Comparison of ENCODE assay signal across 8 mouse cellular contexts in genomic region chr19:44899947-44900773, GRCm38 (mm10). TPM values are rescaled to one million over a fixed set of nuclear protein-coding genes. Genes with fewer than 3 reads are reported as not detected.
DNase-seq lines count a peak whose midpoint lies in the region; ATAC-seq and TF ChIP-seq lines count a peak whose summit lies in the region.

No protein-coding gene starts in this region.

- no peak overlapping the region; the same call in 1 of the 2 replicates for H3K9ac ChIP-seq in embryonic facial prominence, embryonic 14.5 days (ENCODE audit: low read depth, low read length)
- H3K9ac ChIP-seq in hindbrain, embryonic 12.5 days = peak overlapping the region; percentile 5; the same call in 1 of the 2 replicates

- DNase-seq in embryonic facial prominence, embryonic 14.5 days (ENCODE audit: low spot score) = peak; percentile 64
- DNase-seq in lung, postnatal 36 days = peak; percentile 10
- DNase-seq in layer of hippocampus, postnatal 25 days (ENCODE audit: extremely low spot score in 1 of 2, low spot score in 1 of 2) = no peak
- DNase-seq in right cerebral cortex, postnatal 4 days = no peak
- DNase-seq in natural killer cell, adult 2 months (ENCODE audit: low spot score in 2 of 2) = no peak

- H3K36me3 ChIP-seq in C2C12 (ENCODE audit: control insufficient read depth, insufficient read depth) = no peaks in the 10 kb centered on the region
- H3K36me3 ChIP-seq in embryonic facial prominence, embryonic 14.5 days (ENCODE audit: control insufficient read depth, insufficient read depth, low read length) = no peaks in the 10 kb centered on the region
- H3K36me3 ChIP-seq in hindbrain, embryonic 12.5 days = no peaks in the 10 kb centered on the region

- H3K4me3 ChIP-seq in C2C12 (ENCODE audit: insufficient read depth, poor library complexity, severe bottlenecking) = no peak overlapping the region
- no peak overlapping the region for H3K4me3 ChIP-seq in embryonic facial prominence, embryonic 14.5 days (ENCODE audit: low read depth, low read length)
- H3K4me3 ChIP-seq in hindbrain, embryonic 12.5 days = no peak overlapping the region

- H3K9me3 ChIP-seq in embryonic facial prominence, embryonic 14.5 days (ENCODE audit: control insufficient read depth, low read length) = no peaks in the 10 kb centered on the region
- no peaks in the 10 kb centered on the region for H3K9me3 ChIP-seq in hindbrain, embryonic 12.5 days (replicated peaks)

- peak; percentile 35; the same call in 1 of the 2 replicates for ATAC-seq in embryonic facial prominence, embryonic 14.5 days (ENCODE audit: low read depth)
- ATAC-seq in hindbrain, embryonic 12.5 days (ENCODE audit: low FRiP score) = peak; percentile 73
- no peak for ATAC-seq in granulocyte monocyte progenitor cell, adult 5-6 weeks (replicated peaks; ENCODE audit: poor library complexity, severe bottlenecking)

- H3K4me1 ChIP-seq in embryonic facial prominence, embryonic 14.5 days (ENCODE audit: control insufficient read depth, insufficient read depth, low read length) = peaks cover 12% of the 10 kb centered on the region
- peaks cover 31% of the 10 kb centered on the region for H3K4me1 ChIP-seq in hindbrain, embryonic 12.5 days

- H3K79me2 ChIP-seq in C2C12 (ENCODE audit: control insufficient read depth, insufficient read depth) = no peaks in the 10 kb centered on the region

- H3K4me2 ChIP-seq in embryonic facial prominence, embryonic 14.5 days (ENCODE audit: low read depth, low read length) = peak overlapping the region; percentile 26; the same call in 1 of the 2 replicates
- H3K4me2 ChIP-seq in hindbrain, embryonic 12.5 days (replicated peaks) = peak overlapping the region; percentile 27

- peak overlapping the region; percentile 14 for H3ac ChIP-seq in C2C12 (ENCODE audit: control insufficient read depth, insufficient read length, low read depth)

- no peak for TF ChIP-seq CTCF in C2C12 (IDR thresholded peaks at IDR 0.05; ENCODE audit: control insufficient read depth, insufficient read depth, insufficient read length)

- H3K27ac ChIP-seq in embryonic facial prominence, embryonic 14.5 days (replicated peaks; ENCODE audit: low read depth, low read length) = peak overlapping the region; percentile 23; the same call in 1 of the 2 replicates
- peak overlapping the region; percentile 80 for H3K27ac ChIP-seq in hindbrain, embryonic 12.5 days

- no peaks in the 10 kb centered on the region for H3K27me3 ChIP-seq in C2C12 (ENCODE audit: control insufficient read depth, insufficient read depth, insufficient read length)
- H3K27me3 ChIP-seq in embryonic facial prominence, embryonic 14.5 days (replicated peaks; ENCODE audit: control insufficient read depth, insufficient read depth, low read length) = peaks cover 12% of the 10 kb centered on the region
- peaks cover 34% of the 10 kb centered on the region for H3K27me3 ChIP-seq in hindbrain, embryonic 12.5 days

- H3K79me3 ChIP-seq in C2C12 (ENCODE audit: low read depth) = no peaks in the 10 kb centered on the region

- WGBS in embryonic facial prominence, embryonic 14.5 days = 23% methylated on average over 21 of the region's 22 CpGs
- WGBS in hindbrain, embryonic 12.5 days = 31% methylated on average over 22 of the region's 22 CpGs

TF ChIP-seq in C2C12, 6 proteins besides CTCF, POLR2A, EP300 and RAD21:
- no peak for TF ChIP-seq CEBPB (IDR thresholded peaks at IDR 0.05; ENCODE audit: low read depth)
- no peak for TF ChIP-seq FOSL1 (IDR thresholded peaks at IDR 0.05; ENCODE audit: insufficient read depth, low read length, poor library complexity, severe bottlenecking)
- TF ChIP-seq MYOD1 (IDR thresholded peaks at IDR 0.05; ENCODE audit: control insufficient read depth, insufficient read length, low read depth) = no peak

RNA-seq across cellular contexts. Expression of gene Slf2, which starts 30.8 kb away (rescaled TPM):
- polyA plus RNA-seq in C2C12 (2012; fragmentation: generic; extraction: Trizol) = 9.1 TPM
- 38.4 and 41.8 TPM in 2 replicates for polyA plus RNA-seq in embryonic facial prominence, embryonic 14.5 days (2014; fragmentation: Nextera tagmentation; extraction: Ambion mirVana)
- polyA plus RNA-seq in hindbrain, embryonic 12.5 days (2016; fragmentation: Nextera tagmentation; extraction: Ambion mirVana) = 41.1 and 41.2 TPM in 2 replicates
- 10 to 100 TPM; 31.8 to 39.3 TPM for total RNA-seq in layer of hippocampus, postnatal 25 days (2021)
- 29.5 and 33.0 TPM in 2 replicates for total RNA-seq in granulocyte monocyte progenitor cell, adult 5-6 weeks (2014; fragmentation: Nextera tagmentation)
- 38.5 and 39.6 TPM in 2 replicates for total RNA-seq in granulocyte monocyte progenitor cell, adult 5-6 weeks (2017)

Comparison
In these comparisons a context has a peak if more than half of its experiments do, and no peak if none do; other contexts are left out.
1. DNase-seq: peak in embryonic facial prominence, embryonic 14.5 days (single experiment) and lung, postnatal 36 days (single experiment); none in layer of hippocampus, postnatal 25 days (0 of 2), right cerebral cortex, postnatal 4 days (single experiment) and natural killer cell, adult 2 months (0 of 2).